Mouse (Mus musculus) midbrain, postnatal 0 days (tissue): Measurements from ENCODE around the gene Yipf3. TPM values are rescaled to one million over a fixed set of nuclear protein-coding genes. Genes with fewer than 3 reads are reported as not detected.

ENCODE experiments used
- ATAC-seq: fragments of 200-750 bp; cut with Nextera tagmentation; 2 replicates; pipeline ENCODE4 v1.8.0; 2017; ENCODE audit warnings: moderate number of reproducible peaks, mild to moderate bottlenecking, moderate TSS enrichment, moderate library complexity; ENCODE audit not compliant: low FRiP score
- DNase-seq: peaks from one replicate; pipeline ENCODE4 v3.0.0-alpha.2; 2015; ENCODE audit warnings: low spot score
- H3K27ac ChIP-seq: fragments of 300-500 bp; sonication (generic); 2 replicates; pipeline ENCODE4 v1.5.1; 2014; ENCODE audit warnings: low read depth, mild to moderate bottlenecking, low read length, mixed read lengths
- H3K27me3 ChIP-seq: fragments of 300-500 bp; sonication (generic); 2 replicates; pipeline ENCODE4 v1.6.1; 2014; ENCODE audit warnings: low read length, control low read depth, mixed read lengths; ENCODE audit not compliant: insufficient read depth
- H3K36me3 ChIP-seq: fragments of 300-500 bp; sonication (generic); 2 replicates; pipeline ENCODE4 v1.6.1; 2014; ENCODE audit warnings: low read length, control low read depth, mixed read lengths; ENCODE audit not compliant: insufficient read depth
- H3K4me1 ChIP-seq: fragments of 300-500 bp; sonication (generic); 2 replicates; pipeline ENCODE4 v1.6.1; 2014; ENCODE audit warnings: mild to moderate bottlenecking, control low read depth, antibody characterized with exemption, low read length, mixed read lengths; ENCODE audit not compliant: insufficient read depth
- H3K4me2 ChIP-seq: fragments of 300-500 bp; sonication (generic); 2 replicates; pipeline ENCODE4 v1.6.1; 2014; ENCODE audit warnings: low read depth, mild to moderate bottlenecking, low read length, mixed read lengths; ENCODE audit not compliant: poor library complexity, severe bottlenecking
- H3K4me3 ChIP-seq: fragments of 300-500 bp; sonication (generic); 2 replicates; pipeline ENCODE4 v1.5.1; 2014; ENCODE audit warnings: low read depth, mild to moderate bottlenecking, low read length, moderate library complexity
- H3K9ac ChIP-seq: fragments of 300-500 bp; sonication (generic); replicated peaks from 2 replicates; pipeline ENCODE4 v1.6.1; 2014; ENCODE audit warnings: mild to moderate bottlenecking, low read length, moderate library complexity, mixed read lengths; ENCODE audit not compliant: poor library complexity, severe bottlenecking
- H3K9me3 ChIP-seq: fragments of 300-500 bp; sonication (generic); 2 replicates; pipeline ENCODE4 v1.6.1; 2016; ENCODE audit warnings: low read length, control low read depth
- CTCF ChIP-seq: IDR thresholded peaks from 2 replicates; pipeline ENCODE4 v1.5.1; 2016; ENCODE audit warnings: antibody characterized with exemption, mild to moderate bottlenecking
- WGBS: fragments of 180-500 bp; shearing (Covaris S2); extraction: QIAGEN DNeasy Blood & Tissue Kit; methylation state at CpG from one replicate; pipeline ENCODE4 v1.1.7; 2014; 5-methylcytosine and 5-hydroxymethylcytosine counted together
- polyA plus RNA-seq: library from polyadenylated mRNA; unstranded; fragments of >200 nt; fragmentation: Nextera tagmentation; extraction: Ambion mirVana; gene quantifications from 2 replicates; pipeline ENCODE4 v1.2.1, GENCODE M21; 2015
- total RNA-seq: library from RNA; depleted of rRNA; stranded (reverse); fragments of >200 nt; gene quantifications from 2 replicates; pipeline ENCODE4 v1.2.3, GENCODE M21; 2014

Gene Yipf3
- total and polyA plus RNA-seq, 2 experiments from 2014 or later = 18.9 to 70.6 TPM

DNA sequence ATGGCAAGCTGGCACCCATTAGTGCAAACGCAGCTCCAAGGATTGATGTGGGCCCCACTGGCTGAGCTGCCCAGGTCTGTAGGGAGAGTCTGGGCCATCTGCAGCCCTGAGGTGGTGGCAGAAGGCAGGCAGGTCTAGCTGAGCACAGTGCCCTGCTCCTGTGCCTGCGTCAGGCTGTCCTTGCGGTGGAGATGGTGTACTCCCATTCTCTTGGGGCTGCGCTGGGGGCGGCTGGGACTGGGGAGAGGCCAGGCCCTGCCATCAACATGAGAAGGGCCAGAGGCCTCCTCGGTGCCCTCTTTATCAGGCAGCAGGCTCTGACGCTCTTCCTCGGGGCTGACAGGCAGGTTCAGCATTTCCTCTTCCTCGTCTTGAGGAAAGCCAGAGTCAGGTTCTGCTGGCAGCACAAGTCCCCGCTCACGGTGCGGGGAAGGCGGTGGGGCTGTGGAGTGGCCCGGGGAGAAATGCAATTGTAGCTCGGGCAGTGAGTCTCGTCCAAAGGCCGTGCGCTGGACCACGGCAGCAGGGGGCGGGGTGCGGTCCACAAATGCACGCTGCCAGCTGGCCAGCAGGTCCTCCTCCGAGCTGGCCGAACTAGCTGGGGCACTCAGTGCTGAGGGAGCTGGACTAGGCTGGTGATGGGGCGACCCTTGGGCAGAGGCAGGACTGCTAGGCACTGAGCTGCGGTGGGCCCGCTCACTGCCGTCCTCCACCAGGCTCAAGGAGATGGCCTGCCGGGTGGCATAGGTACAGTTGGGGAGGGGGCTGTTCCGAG is 10.6 kb downstream of the Yipf3 start:
- Histone ChIP-seq H3K9ac (no peak overlapping the region), H3K36me3 (peaks cover 37% of the 10 kb centered on the region), H3K27ac (no peak overlapping the region), H3K27me3 (no peaks in the 10 kb centered on the region), H3K4me1 (peaks cover 6% of the 10 kb centered on the region; the same call in 1 of the 2 replicates), H3K4me3 (no peak overlapping the region), H3K4me2 (no peak overlapping the region), H3K9me3 (no peaks in the 10 kb centered on the region)
- ATAC-seq = no peak
- TF ChIP-seq CTCF = no peak
- DNase-seq = no peak
- WGBS = 77% methylated on average over 30 of the region's 30 CpGs

DNA sequence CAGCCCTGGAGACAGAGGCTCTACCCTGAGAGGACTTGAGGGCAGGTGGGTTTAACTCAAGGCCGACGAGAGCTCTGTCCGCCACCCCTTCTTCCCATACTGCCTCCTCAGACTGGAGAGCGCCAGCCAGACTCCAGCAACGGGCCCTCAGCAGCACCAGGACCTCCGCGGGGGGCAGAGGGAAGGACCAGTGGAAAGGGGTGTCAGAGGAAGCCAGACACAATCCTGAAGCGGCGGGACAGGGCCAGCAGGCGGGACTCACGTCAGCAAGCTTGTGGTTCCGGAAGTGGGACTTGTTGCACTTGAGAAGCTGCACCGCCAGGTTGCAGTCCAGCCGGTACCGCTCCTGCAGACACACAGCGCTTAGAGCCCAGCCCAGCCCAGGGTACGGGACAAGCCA is 11.8 kb downstream of the Yipf3 start:
- 89% methylated on average over 17 of the region's 17 CpGs for WGBS
- H3K9me3 ChIP-seq = no peaks in the 10 kb centered on the region
- H3K4me2 ChIP-seq = no peak overlapping the region
- no peak overlapping the region for H3K27ac ChIP-seq
- H3K27me3 ChIP-seq = no peaks in the 10 kb centered on the region
- no peak for DNase-seq
- H3K4me1 ChIP-seq = peaks cover 6% of the 10 kb centered on the region; the same call in 1 of the 2 replicates
- no peak overlapping the region for H3K9ac ChIP-seq
- peaks cover 49% of the 10 kb centered on the region for H3K36me3 ChIP-seq
- no peak for ATAC-seq
- no peak for TF ChIP-seq CTCF
- H3K4me3 ChIP-seq = no peak overlapping the region

DNA sequence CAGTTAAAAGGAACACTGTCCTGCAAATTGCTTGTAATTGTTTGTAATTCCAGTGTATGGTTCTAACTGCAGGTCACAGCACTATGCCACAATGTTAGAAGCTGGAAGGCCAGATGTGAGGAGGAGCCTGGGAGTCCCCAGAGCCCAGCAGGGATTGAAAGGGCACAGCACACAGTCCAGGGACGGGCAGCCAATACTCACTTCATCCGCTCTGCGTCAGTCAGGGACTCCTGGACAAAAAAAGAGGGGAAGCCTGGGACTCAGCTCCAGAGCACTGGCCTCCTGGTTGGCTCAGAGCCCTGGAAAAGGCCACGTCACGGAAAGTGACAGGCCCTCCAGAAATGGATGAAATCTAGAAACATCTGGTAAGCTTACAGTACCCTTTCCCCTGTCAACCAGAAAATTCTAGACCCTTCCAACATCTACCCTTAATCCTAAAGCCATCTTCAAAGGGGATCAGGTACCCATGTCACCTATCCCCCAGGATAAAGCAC is 14.4 kb downstream of the Yipf3 start:
- 93% methylated on average over 5 of the region's 5 CpGs for WGBS
- no peaks in the 10 kb centered on the region for H3K27me3 ChIP-seq
- ATAC-seq = no peak
- H3K4me2 ChIP-seq = no peak overlapping the region
- no peak for TF ChIP-seq CTCF
- H3K4me3 ChIP-seq = no peak overlapping the region
- no peak overlapping the region for H3K9ac ChIP-seq
- no peaks in the 10 kb centered on the region for H3K4me1 ChIP-seq
- no peaks in the 10 kb centered on the region for H3K9me3 ChIP-seq
- no peak overlapping the region for H3K27ac ChIP-seq
- peaks cover 42% of the 10 kb centered on the region for H3K36me3 ChIP-seq
- no peak for DNase-seq

DNA sequence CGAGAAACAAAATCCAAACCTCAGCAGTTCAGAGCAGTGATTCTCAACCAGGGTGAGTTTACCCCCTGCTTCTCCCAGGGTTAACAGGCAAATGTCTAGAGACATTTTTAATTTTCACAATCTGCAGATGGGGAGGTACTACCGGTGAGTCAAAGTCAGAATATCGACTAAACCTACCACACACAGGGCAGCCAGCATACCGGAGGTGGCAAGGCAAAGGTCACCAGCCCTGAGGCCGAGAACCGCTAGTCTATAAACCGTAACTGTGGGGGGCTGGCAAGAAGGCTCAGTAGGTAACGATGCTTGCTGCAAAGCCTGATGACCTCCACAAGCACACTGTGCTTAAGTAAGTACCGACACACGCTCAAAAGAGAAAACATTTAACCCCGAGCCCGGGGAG is 17.6 kb downstream of the Yipf3 start:
- Histone ChIP-seq H3K4me3 (no peak overlapping the region), H3K27ac (no peak overlapping the region), H3K9me3 (no peaks in the 10 kb centered on the region), H3K27me3 (no peaks in the 10 kb centered on the region), H3K4me1 (no peaks in the 10 kb centered on the region), H3K9ac (no peak overlapping the region), H3K36me3 (peaks cover 28% of the 10 kb centered on the region), H3K4me2 (no peak overlapping the region)
- TF ChIP-seq CTCF = no peak
- no peak for DNase-seq
- no peak for ATAC-seq
- WGBS = 87% methylated on average over 12 of the region's 12 CpGs

DNA sequence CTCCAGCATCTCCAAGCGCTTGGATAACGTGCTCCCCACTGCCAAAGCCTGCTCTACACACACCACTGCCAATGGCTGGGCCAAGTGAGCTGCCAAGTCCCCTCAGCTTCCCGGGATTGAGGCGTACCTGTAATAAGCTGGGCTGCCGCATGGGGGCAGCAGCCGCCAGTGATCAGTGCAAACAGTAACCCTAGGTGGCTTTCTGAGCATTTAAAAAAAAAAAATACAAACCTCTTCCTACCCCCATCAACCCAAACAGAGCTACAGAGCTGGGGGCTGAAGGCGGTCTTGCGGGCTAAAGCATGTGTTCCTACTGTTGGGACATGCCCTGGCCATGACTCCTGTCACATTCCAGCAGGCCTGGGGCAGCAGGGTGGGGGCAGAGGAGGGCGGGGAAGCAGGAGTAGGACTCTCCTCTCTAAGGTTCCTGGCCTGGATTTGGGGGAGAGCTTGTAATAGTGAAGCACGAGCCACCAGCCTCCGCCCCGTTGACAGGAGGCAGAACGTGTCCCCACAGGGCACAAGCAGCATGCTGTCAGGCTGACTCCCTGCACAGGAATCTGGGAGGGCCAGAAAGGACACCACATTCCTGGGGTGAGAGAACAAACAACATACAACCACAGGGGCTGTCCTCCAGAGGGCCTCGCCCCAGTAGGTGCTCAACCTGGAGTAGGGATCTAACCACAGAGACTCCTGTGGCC is 18.2 kb downstream of the Yipf3 start:
- Histone ChIP-seq H3K9me3 (no peaks in the 10 kb centered on the region), H3K27me3 (no peaks in the 10 kb centered on the region), H3K4me3 (no peak overlapping the region), H3K4me1 (no peaks in the 10 kb centered on the region), H3K36me3 (peaks cover 24% of the 10 kb centered on the region), H3K27ac (no peak overlapping the region), H3K4me2 (no peak overlapping the region), H3K9ac (no peak overlapping the region)
- peak; percentile 95 for TF ChIP-seq CTCF
- peak; percentile 58 for ATAC-seq
- 29% methylated on average over 14 of the region's 14 CpGs for WGBS
- peak; percentile 90 for DNase-seq

DNA sequence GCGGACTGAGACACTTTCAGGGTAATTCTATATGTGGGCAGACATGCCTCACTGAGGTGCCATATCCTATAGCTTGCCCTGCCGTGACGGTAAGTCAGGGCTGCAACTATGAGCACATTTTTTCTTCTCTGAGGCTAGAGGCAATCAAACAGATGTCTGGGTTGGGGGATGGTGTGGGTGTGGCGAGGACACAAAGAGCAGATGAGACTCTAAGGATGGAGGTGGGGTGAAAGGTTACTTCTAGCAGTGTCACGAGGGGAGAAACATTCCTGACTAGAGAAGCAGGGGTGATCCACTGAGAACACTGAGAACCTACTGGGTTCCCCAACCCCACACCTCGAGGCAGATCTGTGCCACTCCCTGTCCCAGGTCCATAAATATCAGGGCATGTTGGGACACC is 19.1 kb downstream of the Yipf3 start:
- Histone ChIP-seq H3K4me2 (no peak overlapping the region), H3K36me3 (peaks cover 21% of the 10 kb centered on the region), H3K4me1 (no peaks in the 10 kb centered on the region), H3K9ac (no peak overlapping the region), H3K27ac (no peak overlapping the region), H3K4me3 (no peak overlapping the region), H3K27me3 (no peaks in the 10 kb centered on the region), H3K9me3 (no peaks in the 10 kb centered on the region)
- TF ChIP-seq CTCF = no peak
- DNase-seq (no peak), ATAC-seq (no peak)
- 85% methylated on average over 6 of the region's 6 CpGs for WGBS
